Mouse (Mus musculus): ENCODE data around the gene Etv5. TPM values are rescaled to one million over a fixed set of nuclear protein-coding genes. Genes with fewer than 3 reads are reported as not detected.
"Not testable (repeated sequence)": the region's sequence is repeated elsewhere in the genome, so short reads cannot be mapped to it uniquely, and the experiment has no call there.

Gene Etv5
- polyA plus RNA-seq, 1 experiment from 2014 or later = 30.6 TPM

DNA sequence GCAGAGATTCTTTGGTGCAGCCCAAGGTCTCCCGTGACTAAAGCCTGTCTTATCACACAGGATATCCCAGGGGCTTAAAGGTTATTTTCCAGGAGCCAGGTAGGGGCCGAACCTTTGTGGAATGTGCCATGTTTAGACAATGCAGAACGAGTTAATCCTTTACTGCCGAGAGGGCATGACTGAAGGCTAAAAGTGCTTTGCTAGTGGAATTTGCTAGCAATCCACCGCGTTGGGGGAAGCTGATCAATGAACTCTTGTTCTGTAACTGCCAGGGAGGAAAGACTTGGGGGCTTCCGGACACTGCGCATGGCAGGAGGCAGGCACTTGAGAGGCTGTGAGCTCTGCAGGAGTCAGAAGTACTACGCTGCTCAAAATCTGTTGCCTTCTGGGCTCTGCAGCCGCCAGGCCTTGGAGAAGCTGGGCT is 66.8 kb downstream of the Etv5 start:
- no peak overlapping the region for H3K27ac ChIP-seq (replicated peaks; ENCODE audit: low read depth, low read length)
- DNase-seq (ENCODE audit: low spot score) (peak; percentile 47), ATAC-seq (replicated peaks; ENCODE audit: insufficient number of reproducible peaks, low FRiP score, low TSS enrichment, low read depth) (no peak)
- WGBS = 7% methylated on average over 10 of the region's 10 CpGs
- H3K4me3 ChIP-seq (ENCODE audit: low read depth, low read length) = no peak overlapping the region
- no peaks in the 10 kb centered on the region for H3K9me3 ChIP-seq (replicated peaks; ENCODE audit: control insufficient read depth, low read length)
- H3K27me3 ChIP-seq (ENCODE audit: control insufficient read depth, insufficient read depth, low read length) = no peaks in the 10 kb centered on the region
- no peak overlapping the region for H3K4me2 ChIP-seq (ENCODE audit: low read depth, low read length)
- H3K9ac ChIP-seq (replicated peaks; ENCODE audit: low read length) = peak overlapping the region; percentile 22
- no peaks in the 10 kb centered on the region for H3K36me3 ChIP-seq (replicated peaks; ENCODE audit: control insufficient read depth, insufficient read depth, low read depth, low read length)
- H3K4me1 ChIP-seq (ENCODE audit: control insufficient read depth, insufficient read depth, low read length) = no peaks in the 10 kb centered on the region

DNA sequence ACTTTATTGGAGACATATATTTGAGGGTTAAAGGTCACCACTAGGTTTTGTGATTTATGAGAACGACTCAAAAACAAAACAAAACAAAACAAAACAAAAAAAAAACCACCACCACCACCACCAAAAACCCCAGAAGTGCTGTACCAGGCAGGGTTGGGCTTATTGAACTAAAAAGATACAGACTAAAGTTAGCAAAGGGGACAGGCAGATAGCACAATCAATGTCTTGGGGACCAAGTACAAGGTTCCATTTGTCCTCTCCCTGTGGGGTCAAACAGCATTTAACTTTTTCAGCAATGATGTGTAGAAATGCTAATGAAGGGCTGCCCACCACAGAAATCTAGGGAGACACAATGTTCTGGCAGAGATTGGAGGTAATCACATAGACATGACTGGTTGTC is 67.3 kb downstream of the Etv5 start:
- ATAC-seq (replicated peaks; ENCODE audit: insufficient number of reproducible peaks, low FRiP score, low TSS enrichment, low read depth) (no peak), DNase-seq (ENCODE audit: low spot score) (no peak)
- Histone ChIP-seq H3K4me2 (ENCODE audit: low read depth, low read length) (no peak overlapping the region), H3K9me3 (replicated peaks; ENCODE audit: control insufficient read depth, low read length) (no peaks in the 10 kb centered on the region), H3K4me3 (ENCODE audit: low read depth, low read length) (no peak overlapping the region), H3K27me3 (ENCODE audit: control insufficient read depth, insufficient read depth, low read length) (no peaks in the 10 kb centered on the region), H3K9ac (replicated peaks; ENCODE audit: low read length) (no peak overlapping the region), H3K36me3 (replicated peaks; ENCODE audit: control insufficient read depth, insufficient read depth, low read depth, low read length) (no peaks in the 10 kb centered on the region), H3K27ac (replicated peaks; ENCODE audit: low read depth, low read length) (no peak overlapping the region), H3K4me1 (ENCODE audit: control insufficient read depth, insufficient read depth, low read length) (no peaks in the 10 kb centered on the region)
- 42% methylated on average over 1 of the region's 1 CpGs for WGBS

DNA sequence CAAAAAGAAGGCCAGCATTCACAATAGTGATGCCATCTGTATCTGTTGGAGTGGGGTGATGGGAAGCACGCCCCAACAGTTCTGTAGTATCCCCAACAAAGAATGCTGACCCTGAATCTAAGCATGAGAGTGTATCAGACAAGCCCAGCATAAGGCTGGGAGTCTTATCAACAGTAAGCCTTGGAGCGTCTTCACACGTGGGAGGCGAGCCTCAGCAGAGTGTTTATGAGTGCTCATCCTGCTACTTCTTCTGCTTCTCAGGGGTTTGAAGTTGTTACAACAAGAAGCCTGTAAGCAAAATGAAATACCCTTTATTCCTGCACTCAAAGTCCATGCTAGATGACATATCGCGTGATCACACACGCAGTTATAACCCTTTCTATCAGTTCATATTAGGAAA is 72.4 kb downstream of the Etv5 start:
- DNase-seq (ENCODE audit: low spot score) (no peak), ATAC-seq (replicated peaks; ENCODE audit: insufficient number of reproducible peaks, low FRiP score, low TSS enrichment, low read depth) (no peak)
- H3K4me3 ChIP-seq (ENCODE audit: low read depth, low read length) = no peak overlapping the region
- H3K9ac ChIP-seq (replicated peaks; ENCODE audit: low read length) = no peak overlapping the region
- H3K9me3 ChIP-seq (replicated peaks; ENCODE audit: control insufficient read depth, low read length) = no peaks in the 10 kb centered on the region
- H3K4me1 ChIP-seq (ENCODE audit: control insufficient read depth, insufficient read depth, low read length) = no peaks in the 10 kb centered on the region
- no peak overlapping the region for H3K27ac ChIP-seq (replicated peaks; ENCODE audit: low read depth, low read length)
- no peak overlapping the region for H3K4me2 ChIP-seq (ENCODE audit: low read depth, low read length)
- H3K36me3 ChIP-seq (replicated peaks; ENCODE audit: control insufficient read depth, insufficient read depth, low read depth, low read length) = no peaks in the 10 kb centered on the region
- 89% methylated on average over 7 of the region's 7 CpGs for WGBS
- no peaks in the 10 kb centered on the region for H3K27me3 ChIP-seq (ENCODE audit: control insufficient read depth, insufficient read depth, low read length)

DNA sequence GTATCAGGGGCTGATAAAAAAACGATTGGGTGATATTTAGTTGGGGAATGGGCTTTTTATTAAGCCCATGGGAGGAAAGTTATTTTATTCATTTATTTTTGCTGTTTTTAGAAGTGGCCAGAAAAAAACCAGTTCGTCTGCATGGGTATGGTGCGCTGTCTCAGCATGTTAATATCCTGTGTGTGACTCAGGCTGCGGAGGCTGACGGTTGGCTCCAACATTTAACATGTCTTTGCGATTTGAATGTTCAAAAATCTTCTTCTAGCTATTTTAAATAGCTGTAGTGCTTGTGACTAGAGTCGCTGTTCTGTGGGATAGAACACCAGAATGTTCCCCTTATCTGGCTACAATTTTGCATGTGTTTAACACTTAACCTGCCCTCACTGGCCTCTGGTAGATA is 73.5 kb downstream of the Etv5 start:
- ATAC-seq (replicated peaks; ENCODE audit: insufficient number of reproducible peaks, low FRiP score, low TSS enrichment, low read depth) = no peak

DNA sequence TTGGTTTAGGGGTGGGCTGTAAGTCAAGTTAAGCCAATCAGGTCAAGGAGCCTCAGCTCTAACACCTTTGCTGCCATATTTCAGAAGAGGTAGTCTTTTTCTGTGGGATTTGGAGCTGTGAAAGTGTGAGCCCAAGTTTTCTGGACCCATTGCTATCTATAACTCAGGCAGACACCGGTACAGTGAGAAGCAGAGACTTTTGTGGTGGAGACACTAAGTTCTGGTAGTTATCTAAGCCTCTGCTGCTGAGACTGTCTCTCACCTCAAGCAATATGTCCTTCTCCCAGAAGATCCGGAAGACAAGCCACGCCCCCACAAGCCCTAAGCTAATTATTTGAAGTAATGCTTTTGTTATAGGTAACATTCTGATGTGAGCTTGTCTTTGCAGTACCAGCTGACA is 73.9 kb downstream of the Etv5 start:
- Histone ChIP-seq H3K27me3 (ENCODE audit: control insufficient read depth, insufficient read depth, low read length) (no peaks in the 10 kb centered on the region), H3K4me1 (ENCODE audit: control insufficient read depth, insufficient read depth, low read length) (no peaks in the 10 kb centered on the region), H3K36me3 (replicated peaks; ENCODE audit: control insufficient read depth, insufficient read depth, low read depth, low read length) (no peaks in the 10 kb centered on the region), H3K9ac (replicated peaks; ENCODE audit: low read length) (no peak overlapping the region), H3K9me3 (replicated peaks; ENCODE audit: control insufficient read depth, low read length) (no peaks in the 10 kb centered on the region), H3K27ac (replicated peaks; ENCODE audit: low read depth, low read length) (no peak overlapping the region), H3K4me2 (ENCODE audit: low read depth, low read length) (no peak overlapping the region), H3K4me3 (ENCODE audit: low read depth, low read length) (no peak overlapping the region)
- ATAC-seq (replicated peaks; ENCODE audit: insufficient number of reproducible peaks, low FRiP score, low TSS enrichment, low read depth) (no peak), DNase-seq (ENCODE audit: low spot score) (no peak)
- 62% methylated on average over 3 of the region's 3 CpGs for WGBS

More for the DNA sequence above, 73.5 kb downstream of the Etv5 start:
- Histone ChIP-seq H3K9ac (replicated peaks; ENCODE audit: low read length) (no peak overlapping the region), H3K36me3 (replicated peaks; ENCODE audit: control insufficient read depth, insufficient read depth, low read depth, low read length) (no peaks in the 10 kb centered on the region), H3K4me2 (ENCODE audit: low read depth, low read length) (no peak overlapping the region), H3K9me3 (replicated peaks; ENCODE audit: control insufficient read depth, low read length) (no peaks in the 10 kb centered on the region), H3K27me3 (ENCODE audit: control insufficient read depth, insufficient read depth, low read length) (no peaks in the 10 kb centered on the region), H3K4me1 (ENCODE audit: control insufficient read depth, insufficient read depth, low read length) (no peaks in the 10 kb centered on the region), H3K27ac (replicated peaks; ENCODE audit: low read depth, low read length) (no peak overlapping the region), H3K4me3 (ENCODE audit: low read depth, low read length) (no peak overlapping the region)
- no peak for DNase-seq (ENCODE audit: low spot score)
- 85% methylated on average over 7 of the region's 7 CpGs for WGBS

DNA sequence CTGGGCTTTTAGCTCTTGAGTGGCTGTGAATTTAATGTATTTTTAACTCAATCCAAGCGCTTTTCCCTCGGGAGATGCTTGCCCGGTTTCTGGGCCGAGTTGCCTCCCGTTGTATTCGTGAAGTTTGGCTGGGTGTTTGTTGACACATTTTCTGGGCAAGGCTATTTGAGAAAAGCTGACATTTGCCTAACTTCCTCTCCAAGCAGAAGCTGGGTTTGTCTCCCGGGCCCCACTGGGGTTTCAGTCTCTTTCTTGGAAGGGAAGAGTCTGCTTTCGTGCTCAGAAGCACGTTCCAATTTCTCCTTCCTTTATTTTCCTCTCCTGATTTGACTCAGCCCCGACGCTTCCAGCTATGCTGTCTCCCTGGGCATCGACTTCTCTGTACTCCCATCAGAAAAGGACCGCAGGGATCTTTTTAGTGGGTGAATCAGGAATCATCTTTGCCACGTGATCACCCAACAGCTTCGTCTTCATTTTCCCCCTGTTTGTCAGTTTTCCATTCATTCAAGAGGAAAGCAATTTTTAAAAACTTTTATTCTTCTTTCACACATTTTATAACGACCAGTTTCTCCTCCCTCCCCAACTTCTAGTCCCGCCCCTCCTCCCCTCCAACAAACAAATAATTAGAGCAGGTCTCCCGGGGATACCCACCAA is 80.7 kb downstream of the Etv5 start:
- ATAC-seq (replicated peaks; ENCODE audit: insufficient number of reproducible peaks, low FRiP score, low TSS enrichment, low read depth) (no peak), DNase-seq (ENCODE audit: low spot score) (peak; percentile 25)
- no peak overlapping the region for H3K4me3 ChIP-seq (ENCODE audit: low read depth, low read length)
- no peaks in the 10 kb centered on the region for H3K4me1 ChIP-seq (ENCODE audit: control insufficient read depth, insufficient read depth, low read length)
- no peaks in the 10 kb centered on the region for H3K9me3 ChIP-seq (replicated peaks; ENCODE audit: control insufficient read depth, low read length)
- no peak overlapping the region for H3K27ac ChIP-seq (replicated peaks; ENCODE audit: low read depth, low read length)
- no peak overlapping the region for H3K9ac ChIP-seq (replicated peaks; ENCODE audit: low read length)
- no peak overlapping the region for H3K4me2 ChIP-seq (ENCODE audit: low read depth, low read length)
- H3K36me3 ChIP-seq (replicated peaks; ENCODE audit: control insufficient read depth, insufficient read depth, low read depth, low read length) = no peaks in the 10 kb centered on the region
- 22% methylated on average over 18 of the region's 18 CpGs for WGBS
- no peaks in the 10 kb centered on the region for H3K27me3 ChIP-seq (ENCODE audit: control insufficient read depth, insufficient read depth, low read length)

DNA sequence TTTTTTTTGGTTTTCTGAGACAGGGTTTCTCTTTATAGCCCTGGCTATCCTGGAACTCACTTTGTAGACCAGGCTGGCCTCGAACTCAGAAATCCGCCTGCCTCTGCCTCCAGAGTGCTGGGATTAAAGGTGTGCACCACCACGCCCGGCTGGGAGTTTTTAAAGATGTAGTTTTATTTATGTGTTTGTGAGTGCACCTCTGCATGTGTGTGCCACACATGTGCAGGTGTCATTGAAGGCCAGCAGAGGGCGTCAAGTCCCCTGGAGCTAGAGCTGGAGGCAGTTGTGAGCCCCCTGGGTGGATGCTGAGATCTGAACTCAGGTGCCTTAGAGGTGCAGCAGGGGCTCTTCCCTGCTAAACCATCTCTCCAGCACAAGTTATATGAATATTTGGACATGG is 85.3 kb downstream of the Etv5 start:
- not testable (repeated sequence) for DNase-seq (ENCODE audit: low spot score); H3K36me3 ChIP-seq (replicated peaks; ENCODE audit: control insufficient read depth, insufficient read depth, low read depth, low read length); H3K4me2 ChIP-seq (ENCODE audit: low read depth, low read length); H3K9me3 ChIP-seq (replicated peaks; ENCODE audit: control insufficient read depth, low read length); H3K9ac ChIP-seq (replicated peaks; ENCODE audit: low read length); H3K27ac ChIP-seq (replicated peaks; ENCODE audit: low read depth, low read length); ATAC-seq (replicated peaks; ENCODE audit: insufficient number of reproducible peaks, low FRiP score, low TSS enrichment, low read depth); H3K27me3 ChIP-seq (ENCODE audit: control insufficient read depth, insufficient read depth, low read length); H3K4me3 ChIP-seq (ENCODE audit: low read depth, low read length); H3K4me1 ChIP-seq (ENCODE audit: control insufficient read depth, insufficient read depth, low read length)
- 91% methylated on average over 5 of the region's 5 CpGs for WGBS

DNA sequence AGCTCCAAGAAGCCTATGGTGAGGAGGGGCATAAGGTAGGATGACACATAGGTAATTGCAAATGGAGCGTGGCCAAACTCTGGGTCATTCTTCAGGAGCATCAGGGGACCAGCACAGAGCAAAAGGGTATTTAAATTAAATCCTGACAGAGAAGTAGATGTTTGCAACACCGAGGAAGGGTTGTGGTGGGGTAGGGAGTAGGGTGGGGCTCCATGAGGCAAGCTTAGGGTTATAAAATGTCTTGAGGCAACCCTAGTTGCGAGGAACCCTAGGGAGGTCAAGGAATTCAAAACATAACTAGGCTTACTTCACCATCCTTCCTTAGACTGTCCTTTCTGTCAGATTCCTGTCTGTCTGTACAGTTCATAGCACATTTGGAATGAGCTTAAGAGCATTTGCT is 85.9 kb downstream of the Etv5 start:
- Histone ChIP-seq H3K36me3 (replicated peaks; ENCODE audit: control insufficient read depth, insufficient read depth, low read depth, low read length) (no peaks in the 10 kb centered on the region), H3K4me2 (ENCODE audit: low read depth, low read length) (no peak overlapping the region), H3K27ac (replicated peaks; ENCODE audit: low read depth, low read length) (no peak overlapping the region), H3K4me1 (ENCODE audit: control insufficient read depth, insufficient read depth, low read length) (no peaks in the 10 kb centered on the region), H3K4me3 (ENCODE audit: low read depth, low read length) (no peak overlapping the region), H3K9me3 (replicated peaks; ENCODE audit: control insufficient read depth, low read length) (no peaks in the 10 kb centered on the region), H3K27me3 (ENCODE audit: control insufficient read depth, insufficient read depth, low read length) (no peaks in the 10 kb centered on the region), H3K9ac (replicated peaks; ENCODE audit: low read length) (no peak overlapping the region)
- DNase-seq (ENCODE audit: low spot score) (no peak), ATAC-seq (replicated peaks; ENCODE audit: insufficient number of reproducible peaks, low FRiP score, low TSS enrichment, low read depth) (no peak)
- WGBS = 88% methylated on average over 3 of the region's 3 CpGs

Measured in embryonic facial prominence, embryonic 11.5 days (tissue).